Mouse (Mus musculus): ENCODE data around the gene Esrrg. TPM values are rescaled to one million over a fixed set of nuclear protein-coding genes. Genes with fewer than 3 reads are reported as not detected.

The Esrrg gene
- total and polyA plus RNA-seq, 3 experiments = 0.05 TPM; not detected in 2

- ATAC-seq (ENCODE audit: extremely low read depth, insufficient number of reproducible peaks, low FRiP score, poor library complexity, severe bottlenecking) (no peak), DNase-seq (ENCODE audit: low spot score) (no peak)
- no peak overlapping the region for H3K4me3 ChIP-seq (ENCODE audit: low read depth, low read length)
- TF ChIP-seq POLR2AphosphoS5 (IDR thresholded peaks at IDR 0.05; ENCODE audit: insufficient replicate concordance, low read depth, low read length) (no peak), GATA1 (IDR thresholded peaks at IDR 0.05; ENCODE audit: borderline replicate concordance, low read length) (no peak), GATA2 (IDR thresholded peaks at IDR 0.05; ENCODE audit: borderline replicate concordance, low read depth, low read length) (no peak), TAL1 (conservative IDR thresholded peaks at IDR 0.05; ENCODE audit: low read depth, low read length) (no peak), CTCF (IDR thresholded peaks at IDR 0.05; ENCODE audit: low read depth, low read length) (no peak)
- no peaks in the 10 kb centered on the region for H3K36me3 ChIP-seq (replicated peaks)
- no peaks in the 10 kb centered on the region for H3K4me1 ChIP-seq (ENCODE audit: insufficient read depth, low read depth, low read length)
- peaks cover 45% of the 10 kb centered on the region for H3K9me3 ChIP-seq (replicated peaks)
- no peaks in the 10 kb centered on the region for H3K27me3 ChIP-seq (ENCODE audit: insufficient read depth, low read length)
Observed at GRCm38 (mm10) chr1:187762641-187763450, 154.3 kb downstream of the Esrrg start.

GRCm38 (mm10) chr1:187763451-187763755, 154.8 kb downstream of the Esrrg start:
- H3K36me3 ChIP-seq (replicated peaks) = no peaks in the 10 kb centered on the region
- H3K27me3 ChIP-seq (ENCODE audit: insufficient read depth, low read length) = no peaks in the 10 kb centered on the region
- H3K4me3 ChIP-seq (ENCODE audit: low read depth, low read length) = no peak overlapping the region
- DNase-seq (ENCODE audit: low spot score) = no peak
- ATAC-seq (ENCODE audit: extremely low read depth, insufficient number of reproducible peaks, low FRiP score, poor library complexity, severe bottlenecking) = no peak
- no peaks in the 10 kb centered on the region for H3K4me1 ChIP-seq (ENCODE audit: insufficient read depth, low read depth, low read length)
- no peak for TF ChIP-seq CTCF (IDR thresholded peaks at IDR 0.05; ENCODE audit: low read depth, low read length)
- TF ChIP-seq GATA2 (IDR thresholded peaks at IDR 0.05; ENCODE audit: borderline replicate concordance, low read depth, low read length) = no peak
- no peak for TF ChIP-seq TAL1 (conservative IDR thresholded peaks at IDR 0.05; ENCODE audit: low read depth, low read length)
- no peak for TF ChIP-seq POLR2AphosphoS5 (IDR thresholded peaks at IDR 0.05; ENCODE audit: insufficient replicate concordance, low read depth, low read length)
- no peak for TF ChIP-seq GATA1 (IDR thresholded peaks at IDR 0.05; ENCODE audit: borderline replicate concordance, low read length)
- peaks cover 51% of the 10 kb centered on the region for H3K9me3 ChIP-seq (replicated peaks)

DNA sequence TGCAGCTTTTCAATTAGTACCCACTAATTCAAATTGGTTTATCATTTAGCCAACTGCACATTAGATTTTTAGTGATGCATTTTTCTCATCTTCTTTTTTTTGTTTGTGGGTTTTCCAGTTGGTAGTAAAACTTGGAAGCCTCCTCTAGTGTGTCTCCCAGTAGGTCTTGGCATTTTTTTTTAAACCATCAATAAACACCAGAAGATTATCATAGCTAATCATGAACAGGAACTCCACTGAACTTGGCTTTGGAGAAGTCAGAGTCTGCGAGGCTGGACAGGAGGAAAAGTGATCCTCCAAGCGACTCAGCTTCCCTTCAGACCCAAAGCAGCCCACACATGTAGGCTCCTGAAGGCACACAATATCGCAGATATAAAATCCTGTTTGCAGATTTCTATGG, 155.2 kb downstream of the Esrrg start:
- TF ChIP-seq POLR2AphosphoS5 (IDR thresholded peaks at IDR 0.05; ENCODE audit: insufficient replicate concordance, low read depth, low read length) (no peak), GATA2 (IDR thresholded peaks at IDR 0.05; ENCODE audit: borderline replicate concordance, low read depth, low read length) (no peak), CTCF (IDR thresholded peaks at IDR 0.05; ENCODE audit: low read depth, low read length) (no peak), GATA1 (IDR thresholded peaks at IDR 0.05; ENCODE audit: borderline replicate concordance, low read length) (no peak), TAL1 (conservative IDR thresholded peaks at IDR 0.05; ENCODE audit: low read depth, low read length) (no peak)
- DNase-seq (ENCODE audit: low spot score) (no peak), ATAC-seq (ENCODE audit: extremely low read depth, insufficient number of reproducible peaks, low FRiP score, poor library complexity, severe bottlenecking) (no peak)
- Histone ChIP-seq H3K4me3 (ENCODE audit: low read depth, low read length) (no peak overlapping the region), H3K36me3 (replicated peaks) (no peaks in the 10 kb centered on the region), H3K4me1 (ENCODE audit: insufficient read depth, low read depth, low read length) (no peaks in the 10 kb centered on the region), H3K9me3 (replicated peaks) (peaks cover 52% of the 10 kb centered on the region), H3K27me3 (ENCODE audit: insufficient read depth, low read length) (no peaks in the 10 kb centered on the region)

GRCm38 (mm10) chr1:187765577-187765976, 157.0 kb downstream of the Esrrg start:
- TF ChIP-seq TAL1 (conservative IDR thresholded peaks at IDR 0.05; ENCODE audit: low read depth, low read length) = no peak
- H3K36me3 ChIP-seq (replicated peaks) = no peaks in the 10 kb centered on the region
- ATAC-seq (ENCODE audit: extremely low read depth, insufficient number of reproducible peaks, low FRiP score, poor library complexity, severe bottlenecking) (no peak), DNase-seq (ENCODE audit: low spot score) (no peak)
- H3K9me3 ChIP-seq (replicated peaks) = peaks cover 57% of the 10 kb centered on the region
- H3K27me3 ChIP-seq (ENCODE audit: insufficient read depth, low read length) = no peaks in the 10 kb centered on the region
- H3K4me3 ChIP-seq (ENCODE audit: low read depth, low read length) = no peak overlapping the region
- no peaks in the 10 kb centered on the region for H3K4me1 ChIP-seq (ENCODE audit: insufficient read depth, low read depth, low read length)

GRCm38 (mm10) chr1:187767355-187767754, 158.8 kb downstream of the Esrrg start:
- TF ChIP-seq GATA2 (IDR thresholded peaks at IDR 0.05; ENCODE audit: borderline replicate concordance, low read depth, low read length) = no peak
- no peak for TF ChIP-seq CTCF (IDR thresholded peaks at IDR 0.05; ENCODE audit: low read depth, low read length)
- no peak for TF ChIP-seq GATA1 (IDR thresholded peaks at IDR 0.05; ENCODE audit: borderline replicate concordance, low read length)
- TF ChIP-seq TAL1 (conservative IDR thresholded peaks at IDR 0.05; ENCODE audit: low read depth, low read length) = no peak
- no peak for TF ChIP-seq POLR2AphosphoS5 (IDR thresholded peaks at IDR 0.05; ENCODE audit: insufficient replicate concordance, low read depth, low read length)
- H3K36me3 ChIP-seq (replicated peaks) = no peaks in the 10 kb centered on the region
- H3K4me3 ChIP-seq (ENCODE audit: low read depth, low read length) = no peak overlapping the region
- peaks cover 52% of the 10 kb centered on the region for H3K9me3 ChIP-seq (replicated peaks)
- no peaks in the 10 kb centered on the region for H3K4me1 ChIP-seq (ENCODE audit: insufficient read depth, low read depth, low read length)
- ATAC-seq (ENCODE audit: extremely low read depth, insufficient number of reproducible peaks, low FRiP score, poor library complexity, severe bottlenecking) (no peak), DNase-seq (ENCODE audit: low spot score) (no peak)
- no peaks in the 10 kb centered on the region for H3K27me3 ChIP-seq (ENCODE audit: insufficient read depth, low read length)

DNA sequence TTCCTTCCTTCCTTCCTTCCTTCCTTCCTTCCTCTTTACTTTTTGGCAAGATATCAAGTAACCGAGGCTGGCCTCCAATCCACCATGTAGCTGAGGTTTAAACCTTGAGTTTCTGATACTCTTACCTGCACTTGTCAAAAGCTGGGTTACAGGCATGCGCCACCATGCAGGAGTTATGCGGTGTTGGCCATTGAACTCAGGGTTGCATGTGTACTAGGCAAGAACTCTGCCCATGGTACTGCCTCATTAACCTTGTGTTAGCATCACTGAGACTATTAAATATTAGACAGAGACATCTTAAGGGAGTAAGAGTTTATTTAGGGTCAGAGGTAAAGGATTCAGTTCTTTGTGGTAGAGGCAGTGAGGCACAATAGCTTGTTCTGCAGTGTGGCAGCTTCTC, 161.6 kb downstream of the Esrrg start:
- Histone ChIP-seq H3K4me3 (ENCODE audit: low read depth, low read length) (no peak overlapping the region), H3K4me1 (ENCODE audit: insufficient read depth, low read depth, low read length) (no peaks in the 10 kb centered on the region), H3K36me3 (replicated peaks) (no peaks in the 10 kb centered on the region), H3K9me3 (replicated peaks) (peaks cover 53% of the 10 kb centered on the region), H3K27me3 (ENCODE audit: insufficient read depth, low read length) (no peaks in the 10 kb centered on the region)
- TF ChIP-seq POLR2AphosphoS5 (IDR thresholded peaks at IDR 0.05; ENCODE audit: insufficient replicate concordance, low read depth, low read length) (no peak), GATA2 (IDR thresholded peaks at IDR 0.05; ENCODE audit: borderline replicate concordance, low read depth, low read length) (no peak), GATA1 (IDR thresholded peaks at IDR 0.05; ENCODE audit: borderline replicate concordance, low read length) (no peak)
- ATAC-seq (ENCODE audit: extremely low read depth, insufficient number of reproducible peaks, low FRiP score, poor library complexity, severe bottlenecking) (no peak), DNase-seq (ENCODE audit: low spot score) (no peak)
